Mouse (Mus musculus): ENCODE data around the gene Prpf8. TPM values are rescaled to one million over a fixed set of nuclear protein-coding genes. Genes with fewer than 3 reads are reported as not detected.

Prpf8 gene
- polyA plus RNA-seq, 1 experiment from 2014 or later, result 52.5 TPM

DNA sequence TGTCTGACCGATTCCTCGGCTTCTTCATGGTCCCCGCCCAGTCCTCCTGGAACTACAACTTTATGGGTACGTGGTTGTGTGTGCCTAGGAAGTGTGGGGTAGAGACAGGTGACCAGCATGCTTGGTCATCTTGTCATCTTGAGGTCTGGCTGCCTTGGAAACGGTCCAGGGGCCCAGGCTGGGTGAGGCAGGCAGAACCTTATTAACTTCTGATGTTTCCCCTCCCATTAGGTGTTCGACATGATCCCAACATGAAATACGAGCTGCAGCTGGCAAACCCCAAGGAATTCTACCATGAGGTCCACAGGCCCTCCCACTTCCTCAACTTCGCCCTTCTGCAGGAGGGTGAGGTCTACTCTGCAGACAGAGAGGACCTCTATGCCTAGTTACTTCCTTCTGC lies 22.3 kb downstream of the Prpf8 start:
- Histone ChIP-seq H3K36me3 (peaks cover 51% of the 10 kb centered on the region), H3K4me3 (replicated peaks) (no peak overlapping the region), H3K9me3 (replicated peaks) (no peaks in the 10 kb centered on the region), H3K4me1 (peaks cover 18% of the 10 kb centered on the region), H3K27me3 (no peaks in the 10 kb centered on the region), H3K9ac (no peak overlapping the region), H3K27ac (replicated peaks) (0 out of 2 replicates have a peak overlapping the region, but pooled peaks have one; percentile 22), H3K4me2 (replicated peaks) (no peak overlapping the region)
- WGBS, result 55% methylated on average over 8 of the region's 8 CpGs
- no peak for ATAC-seq (ENCODE audit: insufficient number of reproducible peaks, low FRiP score, low TSS enrichment, low read depth)

DNA sequence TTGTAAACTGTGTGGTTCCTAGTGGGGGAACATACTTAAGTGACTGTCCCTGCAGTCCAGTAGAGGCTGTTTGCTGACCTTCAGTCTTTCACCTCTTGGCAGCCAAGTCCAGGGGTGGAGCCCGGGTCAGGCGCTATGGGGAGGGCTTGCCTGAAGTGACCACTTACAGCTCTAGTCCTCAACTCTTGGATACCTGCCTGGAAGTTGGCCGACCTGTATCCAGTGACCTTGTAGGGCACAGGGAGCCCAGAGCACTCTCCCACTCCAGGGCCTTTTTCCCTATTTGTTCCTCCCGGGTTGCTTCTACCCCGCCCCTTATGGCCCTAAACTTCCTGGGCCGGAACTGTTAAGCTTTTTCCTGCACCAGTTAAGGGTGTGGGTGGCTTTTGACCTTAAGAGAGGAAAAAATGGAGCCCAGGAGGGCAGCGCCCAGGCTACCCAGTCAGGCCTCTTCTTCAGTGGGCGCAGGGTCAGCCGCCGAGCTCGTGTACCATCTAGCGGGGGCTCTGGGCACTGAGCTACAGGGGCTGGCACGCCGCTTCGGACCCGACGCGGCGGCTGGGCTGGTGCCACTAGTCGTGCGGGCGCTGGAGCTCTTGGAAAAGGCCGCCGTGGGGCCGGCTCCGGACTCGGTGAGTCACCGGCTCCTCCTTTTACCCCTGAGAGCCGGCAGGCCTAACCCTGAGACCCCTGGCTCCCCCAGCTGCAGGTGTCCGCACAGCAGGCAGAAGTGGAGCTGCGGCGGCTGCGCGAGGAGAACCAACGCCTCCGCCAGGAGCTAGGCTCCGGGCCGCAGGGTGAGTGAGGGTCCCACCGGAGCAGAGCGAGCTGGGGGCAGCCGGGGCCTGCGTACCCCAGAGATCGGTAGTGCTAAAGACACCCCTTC lies 23.4 kb downstream of the Prpf8 start, which contains the start of gene Rilp:
Rilp (plus strand) TSS at position 354 of the 886 bp plus-strand sequence.
- peak within 1 kb of the TSS; percentile 85 for H3K27ac ChIP-seq (replicated peaks)
- peaks cover 18% of the 10 kb centered on the region for H3K4me1 ChIP-seq
- H3K27me3 ChIP-seq, result no peaks in the 10 kb centered on the region
- peak within 1 kb of the TSS; percentile 54 for H3K4me3 ChIP-seq (replicated peaks)
- peaks cover 40% of the 10 kb centered on the region for H3K36me3 ChIP-seq
- H3K9ac ChIP-seq, result peak within 1 kb of the TSS; percentile 53
- peak within 1 kb of the TSS; percentile 96 for H3K4me2 ChIP-seq (replicated peaks)
- WGBS, result 2% methylated on average over 43 of the region's 43 CpGs
- ATAC-seq (ENCODE audit: insufficient number of reproducible peaks, low FRiP score, low TSS enrichment, low read depth), result peak; percentile 70
- H3K9me3 ChIP-seq (replicated peaks), result no peaks in the 10 kb centered on the region

DNA sequence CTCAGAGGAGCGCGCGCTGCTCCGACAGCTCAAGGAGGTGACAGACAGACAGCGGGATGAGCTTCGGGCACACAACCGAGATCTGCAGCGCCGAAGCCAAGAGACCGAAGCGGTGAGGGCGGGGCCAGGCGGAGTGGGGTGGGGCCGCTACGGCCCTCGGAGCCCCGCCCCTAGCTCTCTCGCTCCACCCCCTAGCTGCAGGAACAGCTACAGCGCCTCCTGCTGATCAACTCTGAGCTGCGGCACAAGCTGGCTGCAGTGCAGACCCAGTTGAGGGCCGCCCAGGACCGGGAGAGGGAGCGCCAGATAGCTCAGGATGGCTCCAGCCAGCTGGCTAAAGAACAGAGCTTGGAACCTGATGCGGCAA lies 24.0 kb downstream of the Prpf8 start:
- Histone ChIP-seq H3K27me3 (no peaks in the 10 kb centered on the region), H3K4me1 (peaks cover 18% of the 10 kb centered on the region), H3K4me3 (replicated peaks) (peak overlapping the region; percentile 54), H3K36me3 (peaks cover 36% of the 10 kb centered on the region), H3K9ac (peak overlapping the region; percentile 53), H3K4me2 (replicated peaks) (peak overlapping the region; percentile 96), H3K9me3 (replicated peaks) (no peaks in the 10 kb centered on the region), H3K27ac (replicated peaks) (peak overlapping the region; percentile 85)
- ATAC-seq (ENCODE audit: insufficient number of reproducible peaks, low FRiP score, low TSS enrichment, low read depth), result peak; percentile 88
- WGBS, result 1% methylated on average over 24 of the region's 24 CpGs

DNA sequence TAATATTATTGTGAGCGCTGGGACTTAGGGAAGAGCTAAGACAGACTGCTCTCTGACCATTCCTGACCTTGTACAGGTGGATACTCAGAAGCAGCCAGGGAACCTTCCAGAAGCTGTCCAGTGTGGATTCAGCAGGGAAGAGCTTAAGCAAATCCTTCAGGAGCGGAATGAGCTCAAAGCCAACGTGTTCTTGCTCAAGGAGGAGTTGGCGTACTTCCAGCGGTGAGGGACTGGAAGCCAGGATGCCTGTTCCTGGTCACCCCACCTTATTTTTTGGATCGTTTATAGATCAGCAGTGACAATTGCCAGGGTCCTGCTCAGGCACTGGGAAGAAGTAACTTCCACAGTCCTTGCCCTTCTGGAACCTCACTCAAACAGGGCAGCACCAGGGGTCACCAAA lies 24.6 kb downstream of the Prpf8 start:
- H3K27ac ChIP-seq (replicated peaks), result no peak overlapping the region
- H3K36me3 ChIP-seq, result peaks cover 30% of the 10 kb centered on the region
- no peak overlapping the region for H3K4me2 ChIP-seq (replicated peaks)
- H3K4me3 ChIP-seq (replicated peaks), result no peak overlapping the region
- no peaks in the 10 kb centered on the region for H3K27me3 ChIP-seq
- no peak overlapping the region for H3K9ac ChIP-seq
- peaks cover 18% of the 10 kb centered on the region for H3K4me1 ChIP-seq
- no peak for ATAC-seq (ENCODE audit: insufficient number of reproducible peaks, low FRiP score, low TSS enrichment, low read depth)
- 76% methylated on average over 6 of the region's 6 CpGs for WGBS
- no peaks in the 10 kb centered on the region for H3K9me3 ChIP-seq (replicated peaks)

DNA sequence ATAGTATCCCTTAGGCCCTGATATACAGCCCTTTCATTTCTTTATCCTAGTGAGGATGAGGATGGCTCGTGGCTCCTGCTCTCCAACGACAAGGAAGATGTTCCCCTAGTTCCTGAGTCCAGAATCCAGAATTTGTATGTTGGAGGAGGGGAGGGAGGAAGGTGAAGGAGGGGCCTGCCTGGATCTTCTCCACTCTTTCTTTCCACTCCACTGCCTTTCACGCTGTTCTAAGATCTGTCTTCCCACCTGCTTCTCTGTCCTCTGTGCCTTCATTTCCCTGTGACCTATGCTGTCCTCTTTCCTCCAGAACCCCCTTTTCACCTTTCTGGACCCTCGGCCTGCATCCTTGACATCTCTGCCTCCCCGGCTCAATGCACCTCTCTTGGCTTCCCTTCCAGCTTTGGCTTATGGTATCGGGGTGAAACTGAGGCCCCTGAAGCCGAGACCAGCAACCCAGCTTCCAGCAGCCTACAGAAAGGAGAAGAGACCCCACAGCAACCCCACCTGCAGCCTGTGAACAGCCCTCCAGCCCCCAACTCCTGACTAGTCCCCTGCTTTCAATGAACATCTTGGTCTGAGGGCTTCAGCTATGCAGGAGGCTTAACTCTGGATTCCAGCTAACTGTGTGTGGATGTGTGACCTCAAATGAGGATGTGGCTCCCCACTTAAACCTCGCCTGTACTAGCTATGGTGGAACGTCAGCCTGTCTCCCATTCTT lies 25.8 kb downstream of the Prpf8 start:
- Histone ChIP-seq H3K9ac (no peak overlapping the region), H3K27ac (replicated peaks) (no peak overlapping the region), H3K27me3 (no peaks in the 10 kb centered on the region), H3K9me3 (replicated peaks) (no peaks in the 10 kb centered on the region), H3K36me3 (peaks cover 19% of the 10 kb centered on the region), H3K4me1 (peaks cover 18% of the 10 kb centered on the region), H3K4me3 (replicated peaks) (no peak overlapping the region), H3K4me2 (replicated peaks) (no peak overlapping the region)
- WGBS, result 75% methylated on average over 9 of the region's 9 CpGs
- no peak for ATAC-seq (ENCODE audit: insufficient number of reproducible peaks, low FRiP score, low TSS enrichment, low read depth)

DNA sequence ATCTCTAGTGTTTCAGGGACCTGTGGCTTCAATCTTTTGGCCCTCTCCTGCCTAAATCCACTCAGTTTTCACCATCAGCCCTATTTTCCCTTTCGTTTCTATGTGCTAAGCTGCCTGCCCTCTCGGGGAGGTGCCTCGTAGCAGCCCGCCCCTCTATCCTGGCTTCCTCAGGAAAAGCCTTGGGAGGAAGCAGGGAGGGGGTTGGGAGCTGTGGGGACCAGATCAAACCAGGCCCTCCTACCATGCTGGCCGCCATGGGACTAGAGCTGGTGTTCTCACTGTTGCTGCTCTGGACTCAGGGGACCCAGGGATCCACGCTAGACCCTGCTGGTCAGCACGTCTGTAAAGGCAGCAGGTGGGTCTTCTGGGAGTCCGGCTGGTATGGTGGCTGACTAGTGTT lies 26.7 kb downstream of the Prpf8 start, which contains the start of gene Scarf1:
Scarf1 (plus strand) TSS at position 205 of the 400 bp plus-strand sequence.
- 58% methylated on average over 8 of the region's 8 CpGs for WGBS
- H3K4me1 ChIP-seq, result peaks cover 18% of the 10 kb centered on the region
- H3K27me3 ChIP-seq, result no peaks in the 10 kb centered on the region
- H3K9ac ChIP-seq, result no peak within 1 kb of the TSS
- H3K4me2 ChIP-seq (replicated peaks), result no peak within 1 kb of the TSS
- peaks cover 10% of the 10 kb centered on the region for H3K36me3 ChIP-seq
- ATAC-seq (ENCODE audit: insufficient number of reproducible peaks, low FRiP score, low TSS enrichment, low read depth), result no peak
- no peaks in the 10 kb centered on the region for H3K9me3 ChIP-seq (replicated peaks)
- H3K4me3 ChIP-seq (replicated peaks), result peak within 1 kb of the TSS; percentile 15
- no peak within 1 kb of the TSS for H3K27ac ChIP-seq (replicated peaks)

DNA sequence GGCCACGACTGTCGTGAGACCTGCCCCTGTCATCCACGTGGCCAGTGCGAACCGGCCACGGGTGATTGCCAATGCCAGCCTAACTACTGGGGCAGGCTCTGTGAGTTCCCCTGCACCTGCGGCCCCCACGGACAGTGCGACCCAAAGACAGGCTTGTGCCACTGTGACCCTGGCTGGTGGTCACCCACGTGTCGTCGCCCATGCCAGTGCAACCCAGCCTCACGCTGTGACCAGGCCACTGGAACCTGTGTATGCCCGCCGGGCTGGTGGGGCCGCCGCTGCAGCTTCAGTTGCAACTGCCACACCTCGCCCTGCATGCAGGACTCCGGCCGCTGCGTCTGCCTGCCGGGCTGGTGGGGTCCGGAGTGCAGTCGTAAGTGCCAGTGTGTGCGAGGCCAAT lies 28.6 kb downstream of the Prpf8 start:
- Histone ChIP-seq H3K36me3 (no peaks in the 10 kb centered on the region), H3K4me2 (replicated peaks) (no peak overlapping the region), H3K4me3 (replicated peaks) (no peak overlapping the region), H3K4me1 (peaks cover 3% of the 10 kb centered on the region), H3K27ac (replicated peaks) (no peak overlapping the region), H3K27me3 (no peaks in the 10 kb centered on the region), H3K9ac (no peak overlapping the region; the same call in 1 of the 2 replicates), H3K9me3 (replicated peaks) (no peaks in the 10 kb centered on the region)
- no peak for ATAC-seq (ENCODE audit: insufficient number of reproducible peaks, low FRiP score, low TSS enrichment, low read depth)
- WGBS, result 90% methylated on average over 25 of the region's 25 CpGs

DNA sequence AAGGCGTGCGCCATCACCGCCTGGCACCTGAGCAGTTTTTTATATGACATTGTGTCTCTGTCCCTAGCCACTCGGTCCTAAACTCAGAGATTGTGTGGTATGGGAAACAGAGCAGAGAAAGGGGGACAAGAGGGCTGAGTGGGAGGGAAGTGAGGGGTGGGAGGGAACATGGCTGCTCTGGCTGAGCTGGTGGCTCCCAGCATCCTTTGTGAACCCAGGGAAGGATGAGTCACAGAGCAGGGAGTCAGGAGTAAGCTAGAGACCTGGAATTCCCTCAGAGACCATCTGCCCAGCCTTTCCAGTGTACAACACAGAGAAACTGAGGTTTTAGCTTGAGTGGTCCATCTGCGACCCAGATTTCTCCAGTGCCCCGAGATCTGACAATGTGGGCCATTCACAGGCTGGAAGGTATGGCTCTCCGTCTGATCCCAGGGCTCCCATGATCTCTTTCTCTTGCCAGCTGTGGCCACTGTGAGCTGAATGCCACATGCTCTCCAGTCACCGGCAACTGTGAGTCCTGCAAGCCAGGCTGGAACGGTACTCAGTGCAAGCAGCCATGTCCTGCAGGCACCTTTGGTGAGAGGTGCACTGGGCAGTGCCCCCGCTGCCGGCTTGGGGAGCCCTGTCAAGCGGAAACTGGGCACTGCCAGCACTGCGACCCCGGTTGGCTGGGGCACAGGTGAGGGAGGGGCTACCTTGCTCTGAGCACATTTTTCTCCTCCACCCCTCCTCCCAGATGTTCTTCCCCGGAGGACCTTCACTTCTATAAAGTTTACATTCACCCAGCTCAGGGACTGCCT lies 33.4 kb downstream of the Prpf8 start:
- Histone ChIP-seq H3K9me3 (replicated peaks) (no peaks in the 10 kb centered on the region), H3K36me3 (no peaks in the 10 kb centered on the region), H3K27ac (replicated peaks) (no peak overlapping the region), H3K9ac (no peak overlapping the region), H3K27me3 (no peaks in the 10 kb centered on the region), H3K4me1 (no peaks in the 10 kb centered on the region), H3K4me2 (replicated peaks) (no peak overlapping the region), H3K4me3 (replicated peaks) (no peak overlapping the region)
- no peak for ATAC-seq (ENCODE audit: insufficient number of reproducible peaks, low FRiP score, low TSS enrichment, low read depth)
- WGBS, result 74% methylated on average over 15 of the region's 15 CpGs

DNA sequence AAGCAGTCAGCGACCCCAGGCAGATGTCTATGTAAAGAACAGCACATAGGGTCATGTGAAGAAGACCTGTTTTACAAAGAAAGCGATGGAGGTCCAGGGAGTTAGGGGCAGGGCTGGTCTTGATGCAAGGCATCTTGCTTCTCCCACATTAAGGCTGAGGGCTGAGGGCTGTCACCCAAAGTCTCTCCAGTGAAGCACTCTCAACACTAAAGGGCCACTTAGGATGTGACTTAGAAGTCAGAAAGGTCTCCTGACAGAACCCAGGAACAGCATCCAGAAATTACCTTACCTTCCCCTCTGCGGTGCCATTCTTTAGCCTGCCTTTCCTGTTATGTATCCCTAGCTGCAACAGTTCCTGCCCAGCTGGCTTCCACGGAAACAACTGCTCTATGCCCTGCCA lies 35.0 kb downstream of the Prpf8 start:
- Histone ChIP-seq H3K9ac (no peak overlapping the region), H3K4me2 (replicated peaks) (no peak overlapping the region), H3K4me1 (no peaks in the 10 kb centered on the region), H3K27me3 (no peaks in the 10 kb centered on the region), H3K9me3 (replicated peaks) (no peaks in the 10 kb centered on the region), H3K36me3 (no peaks in the 10 kb centered on the region), H3K27ac (replicated peaks) (no peak overlapping the region), H3K4me3 (replicated peaks) (no peak overlapping the region)
- no peak for ATAC-seq (ENCODE audit: insufficient number of reproducible peaks, low FRiP score, low TSS enrichment, low read depth)
- WGBS, result 80% methylated on average over 4 of the region's 4 CpGs

DNA sequence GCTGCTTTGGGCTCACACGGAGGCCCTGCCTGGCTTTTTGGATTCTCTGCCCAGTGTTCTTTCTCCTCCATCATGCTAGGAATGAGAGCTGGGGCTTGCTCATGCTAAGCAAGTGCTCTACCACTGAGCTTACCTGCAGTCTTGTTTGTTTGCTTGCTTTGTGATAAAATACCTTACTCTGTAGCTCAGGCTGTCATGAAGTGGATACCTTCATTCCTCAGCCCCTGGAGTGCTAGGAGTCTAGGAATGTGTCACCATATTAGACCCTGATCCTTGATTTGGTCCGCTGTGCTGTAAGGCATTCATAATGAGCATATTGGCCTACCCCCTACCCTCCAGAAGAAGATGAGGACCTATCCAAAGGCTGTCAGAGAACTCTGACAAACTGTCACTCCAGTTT lies 36.2 kb downstream of the Prpf8 start:
- Histone ChIP-seq H3K36me3 (no peaks in the 10 kb centered on the region), H3K27ac (replicated peaks) (no peak overlapping the region), H3K27me3 (no peaks in the 10 kb centered on the region), H3K9me3 (replicated peaks) (no peaks in the 10 kb centered on the region), H3K4me2 (replicated peaks) (no peak overlapping the region), H3K4me3 (replicated peaks) (no peak overlapping the region), H3K4me1 (no peaks in the 10 kb centered on the region), H3K9ac (no peak overlapping the region)
- ATAC-seq (ENCODE audit: insufficient number of reproducible peaks, low FRiP score, low TSS enrichment, low read depth), result no peak
- WGBS, result 77% methylated on average over 2 of the region's 2 CpGs

Data from embryonic facial prominence, embryonic 15.5 days (tissue).